Mouse (Mus musculus): Measurements from ENCODE around the gene Polr2h. TPM values are rescaled to one million over a fixed set of nuclear protein-coding genes. Genes with fewer than 3 reads are reported as not detected.
"Not testable (repeated sequence)": the region's sequence is repeated elsewhere in the genome, so short reads cannot be mapped to it uniquely, and the experiment has no call there.

The Polr2h gene
- 25.1 and 27.5 TPM in 2 replicates for polyA plus RNA-seq (2015; fragmentation: Nextera tagmentation; extraction: Ambion mirVana)

GRCm38 (mm10) chr16:20717181-20717977 lies at the start of gene Polr2h, which contains the start of gene Clcn2:
Gene Polr2h (plus strand): TSS chr16:20717665.
Gene Clcn2 (minus strand): TSS chr16:20717746.
- Histone ChIP-seq H3K36me3 (replicated peaks; ENCODE audit: insufficient read depth, low read length) (peaks cover 17% of the 10 kb centered on the region), H3K4me3 (ENCODE audit: low read depth, low read length) (peak within 1 kb of the TSS; percentile 78), H3K27me3 (ENCODE audit: insufficient read depth, low read length) (0 out of 2 replicates have a peak, but pooled peaks cover 3% of the 10 kb centered on the region), H3K9ac (replicated peaks) (peak within 1 kb of the TSS; percentile 79), H3K9me3 (ENCODE audit: low read length) (no peaks in the 10 kb centered on the region), H3K4me2 (ENCODE audit: low read depth, low read length) (peak within 1 kb of the TSS; percentile 100), H3K27ac (ENCODE audit: low read depth) (peak within 1 kb of the TSS; percentile 95), H3K4me1 (ENCODE audit: insufficient read depth) (peaks cover 34% of the 10 kb centered on the region)
- DNase-seq (peak; percentile 96), ATAC-seq (peak; percentile 90)
- under 1% methylated on average over 62 of the region's 62 CpGs for WGBS (ENCODE audit: insufficient replicate concordance)
- peak; percentile 93 for TF ChIP-seq CTCF (IDR thresholded peaks at IDR 0.05; ENCODE audit: low read depth)
- peak; percentile 74; the same call in 1 of the 2 replicates for TF ChIP-seq EP300 (IDR thresholded peaks at IDR 0.05; ENCODE audit: low read depth)

GRCm38 (mm10) chr16:20668013-20668412 lies 49.5 kb upstream of the Polr2h start, which contains the start of gene Eif4g1:
Gene Eif4g1 (plus strand): TSS chr16:20668313.
- not testable (repeated sequence) for DNase-seq; ATAC-seq; H3K27me3 ChIP-seq (ENCODE audit: insufficient read depth, low read length); H3K4me2 ChIP-seq (ENCODE audit: low read depth, low read length); H3K9me3 ChIP-seq (ENCODE audit: low read length); H3K36me3 ChIP-seq (replicated peaks; ENCODE audit: insufficient read depth, low read length); H3K27ac ChIP-seq (ENCODE audit: low read depth); H3K4me3 ChIP-seq (ENCODE audit: low read depth, low read length); H3K4me1 ChIP-seq (ENCODE audit: insufficient read depth); H3K9ac ChIP-seq (replicated peaks)
- WGBS (ENCODE audit: insufficient replicate concordance) = 75% methylated on average over 3 of the region's 6 CpGs

- Histone ChIP-seq H3K36me3 (replicated peaks; ENCODE audit: insufficient read depth, low read length) (peaks cover 8% of the 10 kb centered on the region), H3K4me1 (ENCODE audit: insufficient read depth) (peaks cover 21% of the 10 kb centered on the region), H3K4me3 (ENCODE audit: low read depth, low read length) (no peak overlapping the region), H3K4me2 (ENCODE audit: low read depth, low read length) (no peak overlapping the region), H3K27ac (ENCODE audit: low read depth) (no peak overlapping the region), H3K27me3 (ENCODE audit: insufficient read depth, low read length) (no peaks in the 10 kb centered on the region), H3K9ac (replicated peaks) (no peak overlapping the region), H3K9me3 (ENCODE audit: low read length) (no peaks in the 10 kb centered on the region)
- DNase-seq (no peak), ATAC-seq (no peak)
- 82% methylated on average over 3 of the region's 3 CpGs for WGBS (ENCODE audit: insufficient replicate concordance)
- TF ChIP-seq CTCF (IDR thresholded peaks at IDR 0.05; ENCODE audit: low read depth) = no peak
- no peak for TF ChIP-seq EP300 (IDR thresholded peaks at IDR 0.05; ENCODE audit: low read depth)
Observed at GRCm38 (mm10) chr16:20670291-20670690, 47.2 kb upstream of the Polr2h start.

GRCm38 (mm10) chr16:20671886-20672285 lies 45.6 kb upstream of the Polr2h start:
- Histone ChIP-seq H3K36me3 (replicated peaks; ENCODE audit: insufficient read depth, low read length) (peaks cover 23% of the 10 kb centered on the region), H3K9ac (replicated peaks) (no peak overlapping the region), H3K4me3 (ENCODE audit: low read depth, low read length) (peak overlapping the region; percentile 92), H3K4me2 (ENCODE audit: low read depth, low read length) (peak overlapping the region; percentile 87), H3K4me1 (ENCODE audit: insufficient read depth) (peaks cover 25% of the 10 kb centered on the region), H3K27me3 (ENCODE audit: insufficient read depth, low read length) (no peaks in the 10 kb centered on the region), H3K9me3 (ENCODE audit: low read length) (no peaks in the 10 kb centered on the region), H3K27ac (ENCODE audit: low read depth) (peak overlapping the region; percentile 58)
- DNase-seq = no peak
- no peak for ATAC-seq
- WGBS (ENCODE audit: insufficient replicate concordance) = 16% methylated on average over 6 of the region's 6 CpGs
- TF ChIP-seq EP300 (IDR thresholded peaks at IDR 0.05; ENCODE audit: low read depth) = no peak
- TF ChIP-seq CTCF (IDR thresholded peaks at IDR 0.05; ENCODE audit: low read depth) = no peak

GRCm38 (mm10) chr16:20672500-20672902 lies 45.0 kb upstream of the Polr2h start:
- peaks cover 29% of the 10 kb centered on the region for H3K36me3 ChIP-seq (replicated peaks; ENCODE audit: insufficient read depth, low read length)
- TF ChIP-seq EP300 (IDR thresholded peaks at IDR 0.05; ENCODE audit: low read depth) = no peak
- TF ChIP-seq CTCF (IDR thresholded peaks at IDR 0.05; ENCODE audit: low read depth) = no peak
- peak; percentile 81 for ATAC-seq
- H3K27ac ChIP-seq (ENCODE audit: low read depth) = peak overlapping the region; percentile 98
- H3K9me3 ChIP-seq (ENCODE audit: low read length) = no peaks in the 10 kb centered on the region
- peak overlapping the region; percentile 92 for H3K4me3 ChIP-seq (ENCODE audit: low read depth, low read length)
- no peaks in the 10 kb centered on the region for H3K27me3 ChIP-seq (ENCODE audit: insufficient read depth, low read length)
- peaks cover 30% of the 10 kb centered on the region for H3K4me1 ChIP-seq (ENCODE audit: insufficient read depth)
- H3K4me2 ChIP-seq (ENCODE audit: low read depth, low read length) = peak overlapping the region; percentile 87
- under 1% methylated on average over 25 of the region's 38 CpGs for WGBS (ENCODE audit: insufficient replicate concordance)
- H3K9ac ChIP-seq (replicated peaks) = peak overlapping the region; percentile 95
- DNase-seq = peak; percentile 96

GRCm38 (mm10) chr16:20672965-20673705 lies 44.3 kb upstream of the Polr2h start:
- no peak for TF ChIP-seq CTCF (IDR thresholded peaks at IDR 0.05; ENCODE audit: low read depth)
- TF ChIP-seq EP300 (IDR thresholded peaks at IDR 0.05; ENCODE audit: low read depth) = no peak
- peak overlapping the region; percentile 87 for H3K4me2 ChIP-seq (ENCODE audit: low read depth, low read length)
- DNase-seq = peak; percentile 77
- peaks cover 35% of the 10 kb centered on the region for H3K36me3 ChIP-seq (replicated peaks; ENCODE audit: insufficient read depth, low read length)
- H3K4me3 ChIP-seq (ENCODE audit: low read depth, low read length) = peak overlapping the region; percentile 92
- peak overlapping the region; percentile 95 for H3K9ac ChIP-seq (replicated peaks)
- H3K27ac ChIP-seq (ENCODE audit: low read depth) = peak overlapping the region; percentile 98
- H3K27me3 ChIP-seq (ENCODE audit: insufficient read depth, low read length) = no peaks in the 10 kb centered on the region
- ATAC-seq = peak; percentile 68
- under 1% methylated on average over 52 of the region's 78 CpGs for WGBS (ENCODE audit: insufficient replicate concordance)
- H3K4me1 ChIP-seq (ENCODE audit: insufficient read depth) = peaks cover 34% of the 10 kb centered on the region
- no peaks in the 10 kb centered on the region for H3K9me3 ChIP-seq (ENCODE audit: low read length)

Data from liver, postnatal 0 days (tissue).